Mouse (Mus musculus) stomach, embryonic 16.5 days (tissue): ENCODE results near the gene Jmjd6. TPM values are rescaled to one million over a fixed set of nuclear protein-coding genes. Genes with fewer than 3 reads are reported as not detected.

Experiments
- ATAC-seq: fragments of 200-750 bp; cut with Nextera tagmentation; 2 replicates; pipeline ENCODE4 v1.8.0; 2017; ENCODE audit warnings: moderate number of reproducible peaks, moderate TSS enrichment; ENCODE audit not compliant: insufficient read depth, low FRiP score
- H3K27ac ChIP-seq: fragments of 300-500 bp; sonication (generic); 2 replicates; pipeline ENCODE4 v1.5.1; 2014; ENCODE audit warnings: low read length
- H3K27me3 ChIP-seq: fragments of 300-500 bp; sonication (generic); 2 replicates; pipeline ENCODE4 v1.6.1; 2014; ENCODE audit warnings: low read length, control low read depth, mixed read lengths; ENCODE audit not compliant: control insufficient read depth, insufficient read depth
- H3K36me3 ChIP-seq: fragments of 300-500 bp; sonication (generic); 2 replicates; pipeline ENCODE4 v1.6.1; 2014; ENCODE audit warnings: low read length; ENCODE audit not compliant: control insufficient read depth, insufficient read depth
- H3K4me1 ChIP-seq: fragments of 300-500 bp; sonication (generic); 2 replicates; pipeline ENCODE4 v1.6.1; 2014; ENCODE audit warnings: low read length, control low read depth, mixed read lengths; ENCODE audit not compliant: control insufficient read depth, insufficient read depth
- H3K4me2 ChIP-seq: fragments of 300-500 bp; sonication (generic); 2 replicates; pipeline ENCODE4 v1.6.1; 2014; ENCODE audit warnings: low read depth, low read length, mixed read lengths
- H3K4me3 ChIP-seq: fragments of 300-500 bp; sonication (generic); replicated peaks from 2 replicates; pipeline ENCODE4 v1.5.1; 2014; ENCODE audit warnings: mild to moderate bottlenecking, low read length
- H3K9ac ChIP-seq: fragments of 300-500 bp; sonication (generic); 2 replicates; pipeline ENCODE4 v1.6.1; 2014; ENCODE audit warnings: low read length
- H3K9me3 ChIP-seq: fragments of 300-500 bp; sonication (generic); replicated peaks from 2 replicates; pipeline ENCODE4 v1.6.1; 2016; ENCODE audit warnings: low read length, control low read depth; ENCODE audit not compliant: control insufficient read depth
- WGBS: fragments of 180-500 bp; shearing (Covaris S2); extraction: QIAGEN DNeasy Blood & Tissue Kit; methylation state at CpG from one replicate; pipeline ENCODE4 v1.1.7; 2014; 5-methylcytosine and 5-hydroxymethylcytosine counted together
- polyA plus RNA-seq: library from polyadenylated mRNA; unstranded; fragments of >200 nt; fragmentation: Nextera tagmentation; extraction: Ambion mirVana; gene quantifications from 2 replicates; pipeline ENCODE4 v1.2.1, GENCODE M21; 2015

Gene Jmjd6
- polyA plus RNA-seq, 1 experiment from 2014 or later, result 68.8 TPM

DNA sequence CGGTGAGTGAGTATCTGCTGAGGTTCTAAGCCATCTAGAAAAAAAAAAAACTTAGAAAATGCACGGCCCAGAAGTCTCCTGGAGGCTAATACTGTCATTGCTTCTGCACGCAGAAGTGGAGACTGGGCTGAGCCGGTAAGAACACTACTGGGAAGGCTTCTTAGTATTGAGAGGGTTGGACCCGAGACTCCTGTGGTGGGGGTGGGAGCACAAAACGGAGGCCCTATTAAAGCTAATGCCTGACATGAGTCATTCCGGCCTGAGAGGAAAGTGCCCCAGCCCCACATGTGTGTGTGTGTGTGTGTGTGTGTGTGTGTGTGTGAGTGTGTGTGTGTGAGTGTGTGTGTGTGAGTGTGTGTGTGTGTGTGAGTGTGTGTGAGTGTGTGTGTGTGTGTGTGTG, 36.1 kb downstream of the Jmjd6 start:
- no peaks in the 10 kb centered on the region for H3K9me3 ChIP-seq
- H3K27ac ChIP-seq, result no peak overlapping the region
- 46% methylated on average over 7 of the region's 7 CpGs for WGBS
- no peak overlapping the region for H3K4me2 ChIP-seq
- H3K27me3 ChIP-seq, result no peaks in the 10 kb centered on the region
- H3K36me3 ChIP-seq, result no peaks in the 10 kb centered on the region
- H3K9ac ChIP-seq, result no peak overlapping the region
- H3K4me3 ChIP-seq, result no peak overlapping the region
- no peak for ATAC-seq
- peaks cover 17% of the 10 kb centered on the region for H3K4me1 ChIP-seq

DNA sequence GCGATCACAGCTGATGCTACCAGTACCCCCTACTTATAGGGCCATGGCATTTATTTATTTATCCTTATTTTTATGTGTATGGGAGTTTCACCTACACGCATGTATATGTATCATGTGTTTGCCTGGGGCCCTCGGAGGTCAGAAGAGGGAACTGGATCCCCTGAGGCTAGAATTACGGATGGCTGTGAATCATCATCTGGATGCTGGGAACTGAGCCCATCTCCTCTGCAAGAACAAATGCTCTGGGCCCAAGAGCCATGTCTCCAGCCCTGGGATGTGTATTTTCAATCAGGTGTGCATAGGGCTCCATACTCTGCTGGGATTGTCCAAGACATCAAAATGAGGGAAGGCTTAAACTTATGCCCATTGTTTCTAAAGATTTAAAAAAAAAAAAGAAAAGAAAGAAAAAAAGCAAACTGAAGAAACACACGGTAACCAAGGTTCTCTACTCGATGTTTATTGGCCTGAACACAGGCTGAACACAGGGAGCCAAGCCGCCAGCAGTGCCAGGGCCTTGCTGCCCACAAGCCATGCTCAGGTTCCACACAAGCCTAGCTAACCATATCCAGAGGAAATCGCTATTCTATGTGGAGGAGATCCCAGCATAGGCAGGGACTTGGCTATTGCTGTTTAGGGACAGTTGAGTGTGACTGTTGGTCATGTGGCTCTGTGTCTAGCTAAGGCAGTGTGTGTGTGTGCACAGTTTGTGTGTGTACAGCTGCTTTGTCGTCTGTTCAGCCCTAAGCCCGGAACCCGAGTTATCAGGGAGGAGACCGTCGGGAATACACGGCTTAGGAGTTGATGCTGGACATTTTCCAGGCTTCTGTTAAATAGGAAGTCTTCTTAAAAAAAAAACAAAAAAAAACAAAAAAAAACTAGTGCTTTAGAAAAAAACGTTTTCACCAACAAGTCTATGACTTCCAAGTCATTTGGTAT, 36.8 kb downstream of the Jmjd6 start:
- no peaks in the 10 kb centered on the region for H3K36me3 ChIP-seq

DNA sequence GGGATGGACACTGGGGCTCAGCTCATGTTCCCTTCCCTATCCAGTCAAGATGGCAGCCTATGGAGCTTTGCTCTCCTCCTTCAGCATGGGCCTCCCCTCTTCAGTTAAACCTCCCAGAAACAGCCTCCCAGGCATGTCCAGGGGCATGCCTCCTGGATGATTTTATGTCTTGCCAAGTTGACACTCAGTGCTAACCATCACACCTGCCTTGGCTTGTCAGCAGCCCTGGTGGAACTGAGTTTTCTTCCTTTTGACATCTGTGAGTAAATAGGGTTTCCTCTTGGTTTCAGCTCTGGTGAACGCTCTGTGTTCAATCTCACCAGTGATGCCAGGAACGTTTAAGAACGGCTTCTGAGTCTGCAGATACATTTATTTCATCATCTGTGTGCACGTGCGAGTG, 40.5 kb downstream of the Jmjd6 start:
- no peaks in the 10 kb centered on the region for H3K9me3 ChIP-seq
- H3K4me3 ChIP-seq, result no peak overlapping the region
- ATAC-seq, result no peak
- 70% methylated on average over 5 of the region's 5 CpGs for WGBS
- H3K9ac ChIP-seq, result no peak overlapping the region
- H3K27me3 ChIP-seq, result no peaks in the 10 kb centered on the region
- H3K4me1 ChIP-seq, result peaks cover 8% of the 10 kb centered on the region
- no peak overlapping the region for H3K27ac ChIP-seq
- no peak overlapping the region for H3K4me2 ChIP-seq
- H3K36me3 ChIP-seq, result no peaks in the 10 kb centered on the region

More for the DNA sequence above, 36.8 kb downstream of the Jmjd6 start:
- no peak overlapping the region for H3K27ac ChIP-seq
- H3K4me3 ChIP-seq, result no peak overlapping the region
- H3K9ac ChIP-seq, result no peak overlapping the region
- no peaks in the 10 kb centered on the region for H3K9me3 ChIP-seq
- no peak overlapping the region for H3K4me2 ChIP-seq
- no peak for ATAC-seq
- H3K27me3 ChIP-seq, result no peaks in the 10 kb centered on the region
- peaks cover 13% of the 10 kb centered on the region for H3K4me1 ChIP-seq
- WGBS, result 69% methylated on average over 15 of the region's 15 CpGs

DNA sequence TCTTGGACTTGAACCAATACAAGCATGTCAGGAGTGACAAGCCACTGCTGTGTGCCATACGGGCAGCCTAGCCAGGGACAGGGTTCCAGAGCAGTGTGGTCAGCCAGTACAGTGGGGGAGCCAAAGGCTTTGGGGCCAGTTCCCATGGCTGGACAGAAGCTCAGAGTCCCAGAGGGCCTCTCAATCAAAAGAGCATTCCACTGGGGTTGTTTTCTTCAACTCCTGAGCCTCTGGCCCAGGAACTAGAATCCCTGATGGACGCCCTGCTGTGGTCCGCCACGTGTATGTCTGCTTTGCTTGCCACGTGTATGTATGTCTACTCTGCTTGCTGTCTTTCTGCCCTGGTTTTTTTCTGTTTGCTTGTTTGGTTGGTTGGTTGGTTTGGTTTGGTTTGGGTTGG, 42.1 kb downstream of the Jmjd6 start:
- Histone ChIP-seq H3K4me2 (no peak overlapping the region), H3K27me3 (no peaks in the 10 kb centered on the region), H3K9me3 (no peaks in the 10 kb centered on the region), H3K27ac (no peak overlapping the region), H3K36me3 (no peaks in the 10 kb centered on the region), H3K9ac (no peak overlapping the region), H3K4me1 (no peaks in the 10 kb centered on the region; the same call in 1 of the 2 replicates), H3K4me3 (no peak overlapping the region)
- ATAC-seq, result no peak
- 76% methylated on average over 5 of the region's 5 CpGs for WGBS

DNA sequence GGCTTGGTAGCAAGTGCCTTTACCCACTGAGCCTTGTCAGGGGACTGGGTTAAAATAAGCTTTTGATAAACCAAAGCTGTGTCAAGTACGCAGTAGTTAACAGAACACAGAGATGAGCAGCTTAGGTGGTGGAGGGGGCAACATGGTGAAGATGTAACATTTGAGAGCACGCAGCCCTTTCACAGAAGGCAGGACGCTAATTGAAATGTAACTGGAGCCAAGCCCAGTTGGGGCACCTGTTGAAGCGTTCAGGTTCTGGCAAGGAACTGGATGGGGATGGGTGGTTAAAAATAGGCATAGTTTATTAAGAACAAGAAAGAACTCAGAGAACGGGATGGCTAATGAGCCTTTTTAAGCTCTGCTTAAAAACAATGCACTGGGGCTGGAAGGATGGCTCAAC, 43.9 kb downstream of the Jmjd6 start:
- no peak overlapping the region for H3K4me3 ChIP-seq
- H3K4me1 ChIP-seq, result no peaks in the 10 kb centered on the region; the same call in 1 of the 2 replicates
- no peak for ATAC-seq
- H3K36me3 ChIP-seq, result no peaks in the 10 kb centered on the region
- H3K9me3 ChIP-seq, result no peaks in the 10 kb centered on the region
- H3K9ac ChIP-seq, result no peak overlapping the region
- no peak overlapping the region for H3K4me2 ChIP-seq
- 75% methylated on average over 5 of the region's 5 CpGs for WGBS
- H3K27ac ChIP-seq, result no peak overlapping the region
- no peaks in the 10 kb centered on the region for H3K27me3 ChIP-seq

Other genes starting within 250 kb of the Jmjd6 start
- gene Rhbdf2, start 216.4 kb downstream of the Jmjd6 start, polyA plus RNA-seq, result 8.2 and 9.3 TPM in 2 replicates
- 1.1 and 1.6 TPM in 2 replicates for gene Prcd, start 189.9 kb downstream of the Jmjd6 start, polyA plus RNA-seq
- 19.6 and 24.8 TPM in 2 replicates for gene Cygb, start 189.1 kb downstream of the Jmjd6 start, polyA plus RNA-seq
- gene St6galnac1, start 67.9 kb downstream of the Jmjd6 start, polyA plus RNA-seq, result not detected in 2 replicates
- 12.1 and 15.7 TPM in 2 replicates for gene Mxra7, start 15.4 kb downstream of the Jmjd6 start, polyA plus RNA-seq
- gene Mettl23, start 171 bp downstream of the Jmjd6 start, polyA plus RNA-seq, result 51.9 and 58.9 TPM in 2 replicates
- gene Mfsd11, start 9.0 kb upstream of the Jmjd6 start, polyA plus RNA-seq, result 33.3 and 43.7 TPM in 2 replicates
- gene Srsf2, start 9.6 kb upstream of the Jmjd6 start, polyA plus RNA-seq, result 528 and 578 TPM in 2 replicates
- 0.50 and 0.67 TPM in 2 replicates for gene Mgat5b, start 75.4 kb upstream of the Jmjd6 start, polyA plus RNA-seq